Mouse (Mus musculus): ENCODE measurements at regions not wholly inside any gene's neighbourhood (a gene's known extent, or its start where the extent isn't known, plus 50 kb on each side); places are given as distances from the start of the nearest gene placed in this dataset.

- no peak for DNase-seq (ENCODE audit: low read depth, low spot score)
Observed at GRCm38 (mm10) chr17:45292883-45293282, 140.7 kb downstream of the Cdc5l start.

DNA sequence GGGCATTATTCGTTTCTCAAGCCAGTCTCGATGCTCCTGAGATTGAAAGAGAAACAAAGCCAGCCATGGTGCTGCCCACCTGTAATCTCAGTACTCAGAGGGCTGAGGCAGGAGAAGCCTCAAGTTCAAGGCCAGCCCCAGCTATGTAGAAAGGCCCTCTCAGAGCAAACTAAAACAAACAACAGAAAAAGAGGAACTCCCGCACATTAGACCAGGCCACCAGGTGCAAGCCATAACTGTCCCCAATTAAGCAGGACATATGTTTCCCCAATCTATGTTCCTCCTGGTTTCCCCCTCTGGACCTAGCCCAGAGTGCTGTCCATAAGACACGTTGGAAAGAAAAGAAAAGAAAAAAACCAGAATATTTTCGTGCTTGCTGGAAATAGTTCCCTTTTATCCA, 142.5 kb downstream of the Cdc5l start:
- DNase-seq (ENCODE audit: low read depth, low spot score): no peak

DNA sequence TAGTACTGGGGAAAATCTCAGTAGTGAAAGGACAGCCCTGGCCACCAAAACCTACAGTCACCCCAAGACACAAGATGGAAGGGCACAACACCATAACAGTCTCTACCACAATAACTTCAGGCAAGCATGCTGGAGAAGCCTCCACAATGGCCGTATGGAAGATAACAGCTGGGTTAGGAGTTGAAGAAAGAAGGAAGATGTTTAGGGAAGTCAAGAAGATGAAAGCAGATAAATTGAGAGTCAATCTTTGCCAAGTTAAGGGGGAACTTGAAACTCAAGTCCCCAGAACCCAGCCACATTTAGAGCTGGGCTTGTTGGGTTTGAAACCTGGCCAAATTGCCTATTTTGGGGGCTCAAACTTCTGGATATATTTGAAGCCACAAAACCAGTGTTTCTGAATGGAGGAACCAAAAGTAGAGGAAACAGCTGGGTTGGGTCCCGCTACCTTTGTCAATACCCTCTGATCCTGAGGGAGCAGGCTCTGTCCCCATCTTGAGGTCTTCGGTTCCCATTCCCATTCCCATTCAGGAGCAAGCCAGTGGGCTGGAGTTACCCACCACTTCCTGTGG, 147.8 kb downstream of the Cdc5l start:
- DNase-seq (ENCODE audit: low read depth, low spot score): no peak

DNA sequence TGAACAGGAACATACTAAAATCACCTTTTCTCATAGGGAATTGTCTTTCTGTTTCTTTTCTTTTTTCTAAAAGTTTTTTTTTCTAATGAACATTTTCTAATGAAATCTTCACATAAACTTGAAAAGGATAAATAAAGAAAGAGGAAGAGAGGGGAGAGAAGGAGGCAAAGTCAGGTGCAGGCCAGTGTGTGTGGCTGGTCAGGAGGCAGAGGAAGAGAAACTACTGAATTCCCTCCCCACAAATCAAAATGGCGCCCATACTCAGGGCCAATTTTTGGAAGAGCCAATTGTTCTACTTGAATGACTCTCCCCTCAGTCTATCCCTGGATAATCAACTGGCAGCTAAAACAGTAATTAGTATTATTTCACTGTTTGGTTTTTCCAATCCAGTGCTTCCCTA, 152.0 kb downstream of the Cdc5l start:
- no peak for DNase-seq (ENCODE audit: low read depth, low spot score)

DNA sequence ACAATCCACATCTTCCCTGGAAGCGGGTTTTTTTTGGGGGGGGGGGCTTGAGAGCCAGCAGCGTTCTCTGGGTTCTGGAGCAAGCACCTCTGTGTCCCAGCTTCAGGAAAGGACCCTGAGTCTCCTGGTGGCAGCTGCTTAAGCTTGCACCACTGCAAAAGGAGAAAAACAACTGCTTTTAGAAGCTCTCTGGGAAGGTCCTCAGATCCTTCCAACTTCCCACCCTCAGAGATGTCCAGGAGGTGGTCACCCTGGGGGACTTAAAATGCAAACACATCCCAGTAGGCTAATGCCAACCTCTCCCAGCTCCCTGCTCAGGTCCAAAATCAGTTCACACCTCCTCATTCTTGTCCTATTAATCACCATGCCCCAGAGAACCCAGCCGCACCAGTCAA, 153.7 kb downstream of the Cdc5l start:
- no peak for DNase-seq (ENCODE audit: low read depth, low spot score)

GRCm38 (mm10) chr17:45279075-45279810, 154.3 kb downstream of the Cdc5l start:
- no peak for DNase-seq (ENCODE audit: low read depth, low spot score)

DNA sequence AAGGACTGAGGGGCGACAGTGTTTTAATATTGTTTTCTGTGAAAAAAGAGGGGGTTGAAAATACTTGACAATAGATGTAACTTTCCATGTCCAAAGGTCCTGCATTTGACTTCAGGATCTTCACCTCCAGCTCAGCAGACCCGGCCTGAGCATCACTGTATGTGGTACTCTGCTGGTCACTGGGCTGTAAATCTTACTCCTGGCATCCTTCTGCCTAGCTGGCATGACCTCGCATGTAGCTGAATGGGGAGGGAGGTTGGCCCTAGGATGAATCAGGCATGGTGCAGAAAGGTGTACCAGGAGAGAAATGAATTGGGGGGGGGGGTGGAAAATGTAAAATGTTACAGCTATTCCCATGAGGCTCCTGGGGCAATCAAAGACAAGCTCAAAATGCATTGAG, 156.0 kb downstream of the Cdc5l start:
- peak; percentile 77 for DNase-seq (ENCODE audit: low read depth, low spot score)

DNA sequence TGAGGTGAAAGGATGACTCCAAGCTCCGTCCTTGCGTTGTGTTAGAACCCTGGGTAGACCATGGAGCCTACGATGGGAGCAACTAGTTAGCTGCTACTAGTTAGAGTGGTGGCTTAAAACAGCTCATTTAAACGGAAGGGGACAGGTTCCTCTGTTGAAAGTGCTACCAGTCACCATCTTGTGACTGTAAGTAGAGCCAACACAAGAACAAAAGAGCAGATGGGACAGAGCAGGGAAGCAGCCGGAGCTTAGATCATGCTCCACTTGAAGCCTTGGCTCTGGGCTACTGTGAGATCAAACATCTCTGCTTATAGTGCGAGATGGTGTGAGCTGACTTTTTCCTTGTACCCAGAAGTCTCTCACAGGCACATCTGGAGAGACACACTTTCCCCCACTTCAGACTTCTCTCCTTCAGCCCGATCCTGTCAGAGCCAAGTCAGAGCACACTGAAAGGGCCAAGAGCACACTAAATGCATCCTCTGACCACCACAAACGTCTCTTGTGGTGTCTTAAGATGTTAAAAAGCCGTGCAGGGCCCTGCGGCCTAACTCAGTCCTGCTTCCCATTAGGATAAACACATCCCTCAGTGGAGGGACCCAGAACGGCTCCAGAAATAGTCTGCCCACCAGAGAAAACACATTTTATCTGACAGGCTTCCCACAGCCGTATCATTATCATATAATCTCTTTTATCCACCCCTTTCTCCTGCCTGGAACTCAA, 156.7 kb downstream of the Cdc5l start:
- DNase-seq (ENCODE audit: low read depth, low spot score): peak; percentile 85

GRCm38 (mm10) chr17:45274894-45275293, 158.6 kb downstream of the Cdc5l start:
- DNase-seq (ENCODE audit: low read depth, low spot score): peak; percentile 12

DNA sequence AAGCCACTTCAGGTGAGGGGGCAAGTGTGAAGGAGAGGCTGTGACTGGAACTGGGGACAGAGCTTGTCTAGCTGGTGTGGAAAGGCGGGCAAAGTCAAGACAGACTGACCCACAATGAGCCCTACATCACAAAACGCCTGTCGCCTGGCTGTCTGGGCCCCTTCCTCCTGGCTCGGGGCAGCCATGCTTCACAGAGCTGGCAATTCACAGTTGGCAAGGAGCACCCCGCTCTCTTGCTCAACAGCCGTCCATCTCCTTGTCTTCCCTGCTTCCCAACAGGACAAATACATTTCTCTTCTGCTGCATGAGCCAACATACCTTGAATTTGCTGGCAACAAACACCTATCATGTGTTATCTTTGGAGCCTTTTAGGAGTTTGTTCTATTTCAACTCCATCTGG, 166.8 kb downstream of the Cdc5l start:
- DNase-seq (ENCODE audit: low read depth, low spot score): peak; percentile 35

- DNase-seq (ENCODE audit: low read depth, low spot score): peak; percentile 29
Observed at GRCm38 (mm10) chr17:45265587-45265986, 167.9 kb downstream of the Cdc5l start.

- DNase-seq (ENCODE audit: low read depth, low spot score): no peak
Observed at GRCm38 (mm10) chr17:45264434-45264833, 169.1 kb downstream of the Cdc5l start.

- no peak for DNase-seq (ENCODE audit: low read depth, low spot score)
Observed at GRCm38 (mm10) chr17:45260421-45260820, 173.1 kb downstream of the Cdc5l start.

GRCm38 (mm10) chr17:45258007-45258406, 175.5 kb downstream of the Cdc5l start:
- no peak for DNase-seq (ENCODE audit: low read depth, low spot score)

DNA sequence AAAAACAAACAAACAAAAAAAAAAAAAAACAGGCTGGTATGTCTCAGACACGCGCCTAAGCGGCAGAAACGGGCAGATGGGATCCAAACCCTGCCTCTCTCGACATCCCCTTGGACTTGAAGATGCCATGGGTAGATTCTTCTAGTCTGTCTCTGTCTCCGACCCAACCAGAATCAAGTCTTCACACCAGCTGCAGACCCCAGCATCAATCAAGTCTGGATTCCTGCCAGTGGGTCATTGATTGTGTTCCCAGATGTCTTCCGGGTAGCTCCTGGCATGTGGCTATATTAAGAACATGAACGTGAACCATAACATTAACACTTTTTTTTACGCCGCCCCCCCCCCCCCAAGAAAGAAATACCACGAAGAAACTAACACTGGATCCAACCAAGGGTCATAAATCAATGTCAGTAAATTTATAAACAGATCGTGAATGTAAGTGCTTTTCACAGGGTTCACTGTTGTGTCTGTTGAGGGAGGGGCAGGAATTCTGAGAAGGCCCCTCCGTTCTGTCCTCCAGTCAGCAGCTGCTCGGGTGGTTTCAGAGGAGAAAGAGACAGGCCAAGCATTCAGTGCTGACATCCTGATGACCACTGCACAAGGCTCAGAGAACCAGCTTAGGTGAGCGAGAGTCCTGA, 180.8 kb downstream of the Cdc5l start:
- no peak for DNase-seq (ENCODE audit: low read depth, low spot score)

DNA sequence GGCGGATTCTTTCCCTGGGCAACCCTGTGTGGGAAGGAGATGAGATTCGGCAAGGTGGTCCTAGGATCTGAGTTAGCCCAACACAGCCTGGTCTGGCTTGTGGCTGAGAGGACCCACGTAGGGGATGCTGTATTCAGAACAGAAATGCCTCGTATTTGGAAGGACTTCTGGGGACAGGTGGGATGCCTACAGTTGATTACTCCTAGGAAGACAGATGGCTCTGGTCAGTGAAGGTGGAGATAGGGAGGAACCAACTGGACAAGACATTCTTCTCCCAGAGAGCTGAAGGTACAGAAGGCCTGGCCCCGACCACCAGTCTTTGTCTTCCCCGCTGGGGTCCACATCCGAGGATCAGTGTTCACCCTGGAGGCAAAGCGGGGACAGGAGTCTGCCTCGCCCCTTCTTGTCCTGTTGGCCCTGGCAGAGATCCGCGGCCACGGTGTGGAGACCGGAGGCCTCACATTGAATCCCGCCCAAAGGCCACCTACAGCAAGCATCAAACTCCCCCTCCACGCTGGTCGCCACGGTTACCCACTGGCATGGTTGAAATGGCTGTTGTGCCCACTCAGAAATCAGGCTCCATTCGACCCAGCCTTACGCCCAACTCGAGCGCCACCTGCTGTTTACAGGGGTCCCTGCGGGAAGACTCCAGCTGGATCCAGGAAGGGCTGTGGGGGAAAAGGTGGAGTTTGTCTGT, 182.4 kb downstream of the Cdc5l start:
- DNase-seq (ENCODE audit: low read depth, low spot score): peak; percentile 86

DNA sequence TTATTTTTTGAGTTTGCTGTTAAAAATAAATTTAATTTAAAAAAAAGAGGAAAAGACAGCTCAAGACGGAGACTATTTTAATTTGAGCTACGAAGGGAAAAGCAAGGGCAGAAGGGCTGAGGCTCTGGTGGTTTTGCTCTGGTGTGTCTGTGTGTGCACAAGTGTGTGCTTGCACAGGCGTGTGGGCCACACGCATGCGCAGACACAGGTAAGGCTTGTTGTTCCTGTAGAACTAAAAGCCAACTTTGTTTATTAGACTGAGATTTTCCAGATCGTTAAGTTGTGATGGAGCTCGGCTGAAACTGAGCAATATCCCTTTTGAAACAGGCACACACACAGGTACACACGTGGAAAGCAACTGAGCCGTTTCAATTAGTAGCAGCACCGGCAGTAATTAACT, 183.1 kb downstream of the Cdc5l start:
- no peak for DNase-seq (ENCODE audit: low read depth, low spot score)

- no peak for DNase-seq (ENCODE audit: low read depth, low spot score)
Observed at GRCm38 (mm10) chr17:45247142-45248137, 186.1 kb downstream of the Cdc5l start.

DNA sequence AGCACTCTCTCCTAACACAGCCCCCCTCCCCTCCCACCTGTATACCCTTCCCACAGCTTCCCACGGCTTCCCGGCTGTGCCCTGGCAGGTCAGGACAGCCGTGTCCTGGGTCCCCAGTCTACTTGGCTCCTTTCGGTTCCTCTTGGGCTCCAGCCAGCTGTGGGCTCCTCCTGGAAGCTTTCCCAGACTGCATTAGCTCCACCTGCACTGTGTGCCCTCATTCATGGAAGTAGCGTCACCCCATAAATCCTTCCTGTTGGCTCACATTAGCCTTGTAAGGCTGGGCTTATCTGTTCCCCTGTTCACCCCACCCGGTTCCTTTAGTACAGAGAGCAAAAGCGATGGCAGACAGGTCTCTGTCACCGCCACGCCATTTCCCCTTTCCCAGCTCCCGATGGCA, 188.7 kb downstream of the Cdc5l start:
- peak; percentile 26 for DNase-seq (ENCODE audit: low read depth, low spot score)

- no peak for DNase-seq (ENCODE audit: low read depth, low spot score)
Observed at GRCm38 (mm10) chr17:45243103-45243502, 190.4 kb downstream of the Cdc5l start.

DNA sequence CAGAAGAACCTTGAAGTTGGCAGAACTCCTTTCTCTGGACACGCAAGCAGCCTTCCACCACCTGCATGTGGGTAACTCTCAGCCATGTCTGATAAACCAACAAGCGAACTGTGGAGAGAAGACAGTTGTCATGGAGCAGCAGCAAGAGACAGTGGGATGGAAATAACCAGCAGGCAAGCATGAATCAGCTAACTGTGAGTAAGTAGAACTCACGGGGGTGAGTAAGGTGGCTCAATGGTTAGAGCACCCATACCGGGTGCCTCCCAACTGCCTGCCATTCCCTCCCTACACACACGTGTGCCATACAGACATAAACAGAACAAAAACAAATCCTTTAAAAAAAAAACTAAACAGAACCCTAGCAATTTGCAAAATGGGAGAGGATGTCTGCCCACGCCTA, 191.5 kb downstream of the Cdc5l start:
- peak; percentile 64 for DNase-seq (ENCODE audit: low read depth, low spot score)

All from brain, adult 2 months (tissue).